Mouse (Mus musculus) bone marrow macrophage, adult 2 months (primary cell): ENCODE measurements around the gene Ptprd.

Experiments used
- CTCF ChIP-seq: IDR thresholded peaks from 2 replicates; pipeline ENCODE4 v1.5.1; 2012; ENCODE audit warnings: low read depth, mild to moderate bottlenecking, low read length, moderate library complexity
- POLR2A ChIP-seq: IDR thresholded peaks from 2 replicates; pipeline ENCODE4 v1.6.1; 2012; ENCODE audit warnings: mild to moderate bottlenecking, low read depth, low read length, borderline replicate concordance

GRCm38 (mm10) chr4:77110894-77111293, 1100.9 kb downstream of the Ptprd start:
- TF ChIP-seq CTCF = no peak
- no peak for TF ChIP-seq POLR2A
